Mouse (Mus musculus) embryonic facial prominence, embryonic 13.5 days (tissue): ENCODE data around the gene Clcc1. TPM values are rescaled to one million over a fixed set of nuclear protein-coding genes. Genes with fewer than 3 reads are reported as not detected.
A peak's percentile ranks its signal among the peaks of the same experiment; 100 is the strongest.

Source experiments
- ATAC-seq: fragments of 200-750 bp; cut with Nextera tagmentation; 2 replicates; pipeline ENCODE4 v1.8.0; 2017; ENCODE audit warnings: low read depth; ENCODE audit not compliant: insufficient number of reproducible peaks, insufficient read depth, low FRiP score, low TSS enrichment
- H3K27ac ChIP-seq: fragments of 300-500 bp; sonication (generic); 2 replicates; pipeline ENCODE4 v1.5.1; 2015; ENCODE audit warnings: moderate library complexity, mild to moderate bottlenecking, inconsistent platforms
- H3K27me3 ChIP-seq: fragments of 300-500 bp; sonication (generic); 2 replicates; pipeline ENCODE4 v1.6.1; 2015; ENCODE audit warnings: mild to moderate bottlenecking, inconsistent platforms
- H3K36me3 ChIP-seq: fragments of 300-500 bp; sonication (generic); 2 replicates; pipeline ENCODE4 v1.6.1; 2015; ENCODE audit warnings: mild to moderate bottlenecking, inconsistent platforms
- H3K4me1 ChIP-seq: fragments of 300-500 bp; sonication (generic); 2 replicates; pipeline ENCODE4 v1.6.1; 2015; ENCODE audit warnings: inconsistent platforms
- H3K4me2 ChIP-seq: fragments of 300-500 bp; sonication (generic); 2 replicates; pipeline ENCODE4 v1.6.1; 2015; ENCODE audit warnings: moderate library complexity, mild to moderate bottlenecking, inconsistent platforms
- H3K4me3 ChIP-seq: fragments of 300-500 bp; sonication (generic); 2 replicates; pipeline ENCODE4 v1.5.1; 2015; ENCODE audit warnings: mild to moderate bottlenecking, inconsistent platforms
- H3K9ac ChIP-seq: fragments of 300-500 bp; sonication (generic); 2 replicates; pipeline ENCODE4 v1.6.1; 2015; ENCODE audit warnings: mild to moderate bottlenecking, inconsistent platforms
- H3K9me3 ChIP-seq: fragments of 300-500 bp; sonication (generic); 2 replicates; pipeline ENCODE4 v1.6.1; 2016; ENCODE audit warnings: inconsistent platforms
- WGBS: fragments of 180-500 bp; shearing (Covaris S2); methylation state at CpG from one replicate; pipeline ENCODE4 v1.1.7; 2015; ENCODE audit warnings: mixed read lengths; 5-methylcytosine and 5-hydroxymethylcytosine counted together
- polyA plus RNA-seq: library from polyadenylated mRNA; unstranded; fragments of >200 nt; fragmentation: Nextera tagmentation; extraction: Ambion mirVana; gene quantifications from 2 replicates; pipeline ENCODE4 v1.2.1, GENCODE M21; 2015

Clcc1 gene
- polyA plus RNA-seq, 1 experiment from 2014 or later, result 104 TPM

GRCm38 (mm10) chr3:108702789-108703188 is 49.1 kb downstream of the Clcc1 start:
- no peak overlapping the region for H3K4me2 ChIP-seq
- H3K27ac ChIP-seq, result no peak overlapping the region
- no peaks in the 10 kb centered on the region for H3K27me3 ChIP-seq
- peaks cover 63% of the 10 kb centered on the region for H3K36me3 ChIP-seq
- no peak overlapping the region for H3K9ac ChIP-seq
- no peak overlapping the region for H3K4me3 ChIP-seq
- WGBS, result 91% methylated on average over 8 of the region's 8 CpGs
- ATAC-seq, result no peak
- 0 out of 2 replicates have a peak, but pooled peaks cover 3% of the 10 kb centered on the region for H3K4me1 ChIP-seq
- no peaks in the 10 kb centered on the region for H3K9me3 ChIP-seq

GRCm38 (mm10) chr3:108711296-108711695 is 57.6 kb downstream of the Clcc1 start:
- Histone ChIP-seq H3K4me2 (no peak overlapping the region), H3K4me1 (peaks cover 8% of the 10 kb centered on the region; the same call in 1 of the 2 replicates), H3K4me3 (no peak overlapping the region), H3K27ac (no peak overlapping the region), H3K9me3 (no peaks in the 10 kb centered on the region), H3K27me3 (no peaks in the 10 kb centered on the region), H3K36me3 (peaks cover 15% of the 10 kb centered on the region), H3K9ac (no peak overlapping the region)
- WGBS, result 87% methylated on average over 5 of the region's 5 CpGs
- ATAC-seq, result no peak

GRCm38 (mm10) chr3:108713065-108713675 is 59.5 kb downstream of the Clcc1 start:
- Histone ChIP-seq H3K9me3 (no peaks in the 10 kb centered on the region), H3K27me3 (no peaks in the 10 kb centered on the region), H3K9ac (no peak overlapping the region), H3K4me1 (peaks cover 5% of the 10 kb centered on the region; the same call in 1 of the 2 replicates), H3K4me3 (no peak overlapping the region), H3K36me3 (peaks cover 12% of the 10 kb centered on the region), H3K27ac (no peak overlapping the region), H3K4me2 (no peak overlapping the region)
- 52% methylated on average over 3 of the region's 3 CpGs for WGBS
- no peak for ATAC-seq

GRCm38 (mm10) chr3:108714837-108715236 is 61.1 kb downstream of the Clcc1 start:
- Histone ChIP-seq H3K36me3 (peaks cover 5% of the 10 kb centered on the region; the same call in 1 of the 2 replicates), H3K4me3 (no peak overlapping the region), H3K27me3 (no peaks in the 10 kb centered on the region), H3K4me2 (no peak overlapping the region), H3K9ac (no peak overlapping the region), H3K9me3 (no peaks in the 10 kb centered on the region), H3K27ac (no peak overlapping the region), H3K4me1 (peaks cover 11% of the 10 kb centered on the region; the same call in 1 of the 2 replicates)
- 95% methylated on average over 4 of the region's 4 CpGs for WGBS
- no peak for ATAC-seq

GRCm38 (mm10) chr3:108717896-108718502 is 64.3 kb downstream of the Clcc1 start:
- H3K27me3 ChIP-seq, result no peaks in the 10 kb centered on the region
- no peak overlapping the region for H3K4me2 ChIP-seq
- no peak overlapping the region for H3K4me3 ChIP-seq
- peaks cover 20% of the 10 kb centered on the region for H3K4me1 ChIP-seq
- no peak overlapping the region for H3K27ac ChIP-seq
- peaks cover 5% of the 10 kb centered on the region; the same call in 1 of the 2 replicates for H3K36me3 ChIP-seq
- WGBS, result 92% methylated on average over 3 of the region's 3 CpGs
- H3K9ac ChIP-seq, result no peak overlapping the region
- H3K9me3 ChIP-seq, result no peaks in the 10 kb centered on the region
- no peak for ATAC-seq

- WGBS, result 77% methylated on average over 2 of the region's 2 CpGs
- no peaks in the 10 kb centered on the region for H3K9me3 ChIP-seq
- peaks cover 5% of the 10 kb centered on the region; the same call in 1 of the 2 replicates for H3K36me3 ChIP-seq
- no peak overlapping the region for H3K27ac ChIP-seq
- no peak for ATAC-seq
- no peak overlapping the region for H3K4me3 ChIP-seq
- H3K27me3 ChIP-seq, result no peaks in the 10 kb centered on the region
- no peak overlapping the region for H3K9ac ChIP-seq
- H3K4me2 ChIP-seq, result peak overlapping the region; percentile 66
- peaks cover 21% of the 10 kb centered on the region for H3K4me1 ChIP-seq
These were observed 65.6 kb downstream of the Clcc1 start for GRCm38 (mm10) chr3:108719357-108719756.

GRCm38 (mm10) chr3:108719761-108720160 is 66.0 kb downstream of the Clcc1 start:
- H3K27me3 ChIP-seq, result no peaks in the 10 kb centered on the region
- H3K9me3 ChIP-seq, result no peaks in the 10 kb centered on the region
- H3K36me3 ChIP-seq, result peaks cover 4% of the 10 kb centered on the region; the same call in 1 of the 2 replicates
- H3K4me1 ChIP-seq, result peaks cover 21% of the 10 kb centered on the region
- peak overlapping the region; percentile 66 for H3K4me2 ChIP-seq
- 0 out of 2 replicates have a peak overlapping the region, but pooled peaks have one; percentile 80 for H3K4me3 ChIP-seq
- no peak overlapping the region for H3K9ac ChIP-seq
- no peak for ATAC-seq
- WGBS, result 78% methylated on average over 3 of the region's 3 CpGs
- no peak overlapping the region for H3K27ac ChIP-seq

- Histone ChIP-seq H3K9ac (peak overlapping the region; percentile 89), H3K9me3 (no peaks in the 10 kb centered on the region), H3K36me3 (no peaks in the 10 kb centered on the region), H3K4me3 (peak overlapping the region; percentile 80), H3K4me2 (peak overlapping the region; percentile 66), H3K4me1 (peaks cover 21% of the 10 kb centered on the region), H3K27ac (peak overlapping the region; percentile 97), H3K27me3 (no peaks in the 10 kb centered on the region)
- ATAC-seq, result no peak; the same call in 1 of the 2 replicates
- WGBS, result under 1% methylated on average over 40 of the region's 44 CpGs
These were observed 67.6 kb downstream of the Clcc1 start for GRCm38 (mm10) chr3:108721076-108721991.

GRCm38 (mm10) chr3:108722036-108722872 is 68.5 kb downstream of the Clcc1 start, which contains the start of gene Gpsm2:
Gpsm2 (minus strand) TSS chr3:108722309.
- Histone ChIP-seq H3K36me3 (no peaks in the 10 kb centered on the region), H3K9me3 (no peaks in the 10 kb centered on the region), H3K4me3 (peak within 1 kb of the TSS; percentile 80), H3K4me2 (peak within 1 kb of the TSS; percentile 66), H3K9ac (peak within 1 kb of the TSS; percentile 89), H3K27me3 (no peaks in the 10 kb centered on the region), H3K27ac (peak within 1 kb of the TSS; percentile 97), H3K4me1 (peaks cover 21% of the 10 kb centered on the region)
- peak; percentile 97 for ATAC-seq
- under 1% methylated on average over 53 of the region's 53 CpGs for WGBS

- ATAC-seq, result no peak
- Histone ChIP-seq H3K4me1 (peaks cover 10% of the 10 kb centered on the region), H3K27me3 (no peaks in the 10 kb centered on the region), H3K4me2 (no peak overlapping the region), H3K27ac (no peak overlapping the region), H3K36me3 (no peaks in the 10 kb centered on the region), H3K4me3 (no peak overlapping the region), H3K9me3 (no peaks in the 10 kb centered on the region), H3K9ac (no peak overlapping the region)
- 88% methylated on average over 7 of the region's 7 CpGs for WGBS
These were observed 72.7 kb downstream of the Clcc1 start for GRCm38 (mm10) chr3:108726413-108726812.

- Histone ChIP-seq H3K4me1 (peaks cover 10% of the 10 kb centered on the region), H3K9me3 (no peaks in the 10 kb centered on the region), H3K4me2 (no peak overlapping the region), H3K36me3 (no peaks in the 10 kb centered on the region), H3K4me3 (no peak overlapping the region), H3K9ac (no peak overlapping the region), H3K27ac (no peak overlapping the region), H3K27me3 (no peaks in the 10 kb centered on the region)
- no peak for ATAC-seq
These were observed 73.6 kb downstream of the Clcc1 start for GRCm38 (mm10) chr3:108727344-108727743.
